Mouse (Mus musculus): ENCODE results near the gene Brix1. TPM values are rescaled to one million over a fixed set of nuclear protein-coding genes. Genes with fewer than 3 reads are reported as not detected.
A peak's percentile ranks its signal among the peaks of the same experiment; 100 is the strongest.

Brix1 gene
- polyA plus RNA-seq, 1 experiment from 2014 or later, result 111 TPM

- no peak for ATAC-seq (ENCODE audit: low FRiP score, low read depth)
- Histone ChIP-seq H3K4me2 (replicated peaks) (no peak overlapping the region), H3K4me1 (peaks cover 12% of the 10 kb centered on the region), H3K27me3 (no peaks in the 10 kb centered on the region), H3K4me3 (no peak overlapping the region), H3K9me3 (no peaks in the 10 kb centered on the region), H3K36me3 (peaks cover 47% of the 10 kb centered on the region), H3K9ac (no peak overlapping the region), H3K27ac (no peak overlapping the region)
- WGBS, result 87% methylated on average over 5 of the region's 5 CpGs
These were observed 4.4 kb upstream of the Brix1 start for GRCm38 (mm10) chr15:10490101-10490500.

DNA sequence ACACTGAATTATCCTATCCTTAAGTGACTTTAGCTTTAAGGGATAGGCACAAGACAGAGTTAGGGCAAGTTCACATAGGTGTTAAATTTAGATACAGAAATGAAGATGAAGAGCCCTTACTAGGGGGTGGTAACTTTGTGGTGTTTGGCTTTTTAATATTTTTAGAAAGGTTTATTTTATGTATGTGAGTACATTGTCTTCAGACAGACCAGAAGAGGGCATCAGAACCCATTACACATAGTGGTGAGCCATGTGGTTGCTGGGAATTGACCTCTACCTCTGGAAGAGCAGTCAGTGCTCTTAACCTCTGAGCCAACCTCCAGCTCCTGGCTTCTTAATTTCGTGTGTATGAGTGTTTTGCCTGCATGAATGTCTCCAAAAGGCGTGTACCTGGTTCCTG, 1.5 kb upstream of the Brix1 start:
- Histone ChIP-seq H3K36me3 (peaks cover 34% of the 10 kb centered on the region), H3K4me2 (replicated peaks) (peak overlapping the region; percentile 80), H3K4me1 (peaks cover 23% of the 10 kb centered on the region), H3K27ac (no peak overlapping the region), H3K27me3 (no peaks in the 10 kb centered on the region), H3K9ac (peak overlapping the region; percentile 39; the same call in 1 of the 2 replicates), H3K9me3 (no peaks in the 10 kb centered on the region), H3K4me3 (peak overlapping the region; percentile 83)
- 60% methylated on average over 2 of the region's 2 CpGs for WGBS
- ATAC-seq (ENCODE audit: low FRiP score, low read depth), result no peak

DNA sequence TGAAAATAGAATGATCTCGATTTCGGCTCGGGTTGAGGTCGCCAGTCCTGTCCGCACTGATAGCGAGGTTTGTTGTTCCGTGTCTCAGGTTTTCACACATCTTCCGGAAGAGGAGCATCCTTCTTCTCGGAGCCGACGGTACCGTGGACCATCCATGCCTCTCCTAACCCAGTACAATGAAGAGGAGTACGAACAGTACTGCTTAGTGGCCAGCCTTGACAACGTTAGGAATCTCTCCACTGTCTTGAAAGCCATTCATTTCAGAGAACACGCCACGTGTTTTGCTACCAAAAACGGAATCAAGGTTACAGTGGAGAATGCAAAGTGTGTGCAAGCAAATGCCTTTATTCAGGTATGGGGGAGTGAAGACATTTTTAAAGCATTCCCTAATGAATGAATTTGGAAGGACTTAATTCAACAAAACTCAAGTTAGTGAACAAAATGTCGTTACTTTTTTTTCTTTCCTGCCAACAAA, 655 bp upstream of the Brix1 start:
- peak; percentile 17 for ATAC-seq (ENCODE audit: low FRiP score, low read depth)
- H3K36me3 ChIP-seq, result peaks cover 35% of the 10 kb centered on the region
- H3K27me3 ChIP-seq, result no peaks in the 10 kb centered on the region
- peak overlapping the region; percentile 79 for H3K27ac ChIP-seq
- under 1% methylated on average over 18 of the region's 18 CpGs for WGBS
- H3K4me2 ChIP-seq (replicated peaks), result peak overlapping the region; percentile 80
- peak overlapping the region; percentile 83 for H3K4me3 ChIP-seq
- peaks cover 23% of the 10 kb centered on the region for H3K4me1 ChIP-seq
- H3K9ac ChIP-seq, result peak overlapping the region; percentile 87
- no peaks in the 10 kb centered on the region for H3K9me3 ChIP-seq

- Histone ChIP-seq H3K36me3 (peaks cover 15% of the 10 kb centered on the region), H3K27ac (no peak overlapping the region), H3K4me1 (peaks cover 14% of the 10 kb centered on the region), H3K4me3 (peak overlapping the region; percentile 87), H3K27me3 (no peaks in the 10 kb centered on the region), H3K9me3 (no peaks in the 10 kb centered on the region), H3K9ac (peak overlapping the region; percentile 87), H3K4me2 (replicated peaks) (peak overlapping the region; percentile 89)
- ATAC-seq (ENCODE audit: low FRiP score, low read depth), result peak; percentile 10; the same call in 1 of the 2 replicates
- 16% methylated on average over 3 of the region's 3 CpGs for WGBS
These were observed 14.8 kb downstream of the Brix1 start for GRCm38 (mm10) chr15:10470941-10471340.

- Histone ChIP-seq H3K9me3 (no peaks in the 10 kb centered on the region), H3K4me3 (peak within 1 kb of the TSS; percentile 87), H3K27ac (peak within 1 kb of the TSS; percentile 67; the same call in 1 of the 2 replicates), H3K4me2 (replicated peaks) (peak within 1 kb of the TSS; percentile 89), H3K9ac (peak within 1 kb of the TSS; percentile 87), H3K27me3 (no peaks in the 10 kb centered on the region), H3K36me3 (peaks cover 8% of the 10 kb centered on the region), H3K4me1 (peaks cover 14% of the 10 kb centered on the region)
- peak; percentile 95 for ATAC-seq (ENCODE audit: low FRiP score, low read depth)
- under 1% methylated on average over 59 of the region's 87 CpGs for WGBS
These were observed 15.5 kb downstream of the Brix1 start, which contains the start of gene Dnajc21 for GRCm38 (mm10) chr15:10470151-10470831. Gene Dnajc21 (minus strand): TSS chr15:10470516.

DNA sequence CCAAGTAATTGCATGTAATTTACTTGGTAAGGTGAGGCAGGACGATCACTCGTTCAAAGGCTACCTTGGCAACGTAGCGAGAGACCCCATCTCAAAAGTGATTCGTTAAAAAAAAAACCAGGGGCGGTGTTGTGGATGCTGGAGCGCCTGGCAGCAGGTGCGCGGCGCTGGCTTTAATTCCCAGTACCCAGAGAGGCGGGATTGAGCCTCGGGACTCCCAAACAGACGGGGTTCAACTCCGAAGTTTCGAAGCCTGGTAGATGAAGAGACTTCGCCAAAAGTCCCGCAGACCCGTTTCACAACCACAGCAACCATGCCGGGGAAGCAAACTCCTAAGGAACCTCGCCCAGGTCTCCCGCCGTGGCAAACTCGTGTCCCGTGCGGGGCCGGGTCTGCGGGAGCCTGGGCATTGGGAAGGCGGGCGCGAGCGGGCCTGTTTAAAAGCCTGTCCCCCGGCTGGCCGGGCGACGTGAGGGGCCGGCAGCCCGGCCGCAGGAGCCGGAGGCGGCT, 16.1 kb downstream of the Brix1 start:
- Histone ChIP-seq H3K27ac (peak overlapping the region; percentile 67; the same call in 1 of the 2 replicates), H3K36me3 (peaks cover 5% of the 10 kb centered on the region; the same call in 1 of the 2 replicates), H3K9ac (peak overlapping the region; percentile 87), H3K4me2 (replicated peaks) (peak overlapping the region; percentile 89), H3K27me3 (no peaks in the 10 kb centered on the region), H3K4me3 (peak overlapping the region; percentile 87), H3K9me3 (no peaks in the 10 kb centered on the region), H3K4me1 (peaks cover 14% of the 10 kb centered on the region)
- ATAC-seq (ENCODE audit: low FRiP score, low read depth), result no peak; the same call in 1 of the 2 replicates
- WGBS, result under 1% methylated on average over 40 of the region's 40 CpGs

- H3K4me3 ChIP-seq, result peak overlapping the region; percentile 87; the same call in 1 of the 2 replicates
- H3K27me3 ChIP-seq, result no peaks in the 10 kb centered on the region
- ATAC-seq (ENCODE audit: low FRiP score, low read depth), result no peak
- 86% methylated on average over 3 of the region's 3 CpGs for WGBS
- H3K9me3 ChIP-seq, result no peaks in the 10 kb centered on the region
- peaks cover 14% of the 10 kb centered on the region for H3K4me1 ChIP-seq
- H3K9ac ChIP-seq, result no peak overlapping the region
- no peak overlapping the region for H3K27ac ChIP-seq
- H3K4me2 ChIP-seq (replicated peaks), result peak overlapping the region; percentile 89
- H3K36me3 ChIP-seq, result no peaks in the 10 kb centered on the region
These were observed 17.0 kb downstream of the Brix1 start for GRCm38 (mm10) chr15:10468761-10469160.

DNA sequence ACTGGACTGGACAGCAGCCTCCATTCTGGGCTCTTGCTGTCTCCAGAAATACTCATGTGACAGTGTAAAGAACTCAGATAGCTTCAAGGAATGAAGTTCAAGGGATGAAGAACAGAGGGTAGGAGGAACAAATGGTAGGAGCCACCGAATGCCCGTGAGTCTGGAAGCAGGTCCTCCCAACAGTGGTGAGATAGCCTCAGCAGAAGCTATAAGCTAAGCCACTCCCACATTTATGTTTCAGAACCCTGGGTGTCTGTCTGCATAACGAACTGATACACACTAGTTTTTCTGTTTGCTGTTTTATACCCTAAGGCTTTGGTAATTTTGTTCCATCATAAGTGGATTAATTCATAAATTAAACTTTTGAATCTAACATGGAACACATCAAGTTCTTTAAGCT, 21.1 kb downstream of the Brix1 start:
- Histone ChIP-seq H3K4me3 (no peak overlapping the region), H3K4me2 (replicated peaks) (no peak overlapping the region), H3K36me3 (peaks cover 28% of the 10 kb centered on the region), H3K9ac (no peak overlapping the region), H3K9me3 (no peaks in the 10 kb centered on the region), H3K4me1 (peaks cover 14% of the 10 kb centered on the region), H3K27me3 (no peaks in the 10 kb centered on the region), H3K27ac (no peak overlapping the region)
- WGBS, result 91% methylated on average over 3 of the region's 3 CpGs
- no peak for ATAC-seq (ENCODE audit: low FRiP score, low read depth)

DNA sequence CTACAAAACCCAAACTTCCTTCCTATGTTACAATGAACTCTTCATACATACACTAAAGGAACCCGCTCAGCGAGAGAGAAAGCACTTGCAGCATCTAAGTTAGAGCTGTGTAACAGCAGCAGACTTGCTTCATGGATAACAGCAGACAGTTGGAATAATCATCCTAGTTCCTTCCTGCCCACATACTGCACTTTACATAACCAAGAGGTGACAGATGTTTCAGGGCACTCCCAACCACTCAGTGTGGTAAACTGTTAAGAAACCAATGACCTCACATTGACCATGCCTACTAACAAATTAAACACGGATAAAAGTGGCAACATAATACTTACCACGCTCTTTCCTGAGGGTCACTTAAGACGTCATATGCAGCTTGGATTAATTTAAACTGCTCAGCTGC, 22.2 kb downstream of the Brix1 start:
- Histone ChIP-seq H3K36me3 (peaks cover 37% of the 10 kb centered on the region), H3K9ac (no peak overlapping the region), H3K27me3 (no peaks in the 10 kb centered on the region), H3K4me1 (peaks cover 5% of the 10 kb centered on the region; the same call in 1 of the 2 replicates), H3K9me3 (no peaks in the 10 kb centered on the region), H3K4me3 (no peak overlapping the region), H3K4me2 (replicated peaks) (no peak overlapping the region), H3K27ac (no peak overlapping the region)
- WGBS, result 83% methylated on average over 5 of the region's 5 CpGs
- no peak for ATAC-seq (ENCODE audit: low FRiP score, low read depth)

DNA sequence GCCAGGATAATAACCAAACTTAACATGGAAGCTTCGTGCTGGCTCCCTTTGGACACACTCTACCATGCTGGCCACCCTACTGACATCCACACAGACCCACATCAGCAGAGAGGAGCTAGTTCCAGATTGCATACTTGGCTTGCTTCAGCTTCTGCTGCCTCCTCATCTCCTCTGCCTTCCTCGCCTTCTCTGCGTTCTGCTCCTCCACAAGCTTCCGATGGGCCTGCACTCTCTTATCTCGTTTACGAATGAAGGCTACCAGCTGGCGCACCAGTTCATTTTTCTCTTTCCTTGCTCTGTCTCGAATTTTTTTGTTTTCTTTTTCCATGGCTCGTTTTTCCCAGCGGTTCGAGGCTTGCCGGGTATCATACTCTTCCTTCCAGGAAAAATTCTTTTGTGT, 24.8 kb downstream of the Brix1 start:
- Histone ChIP-seq H3K27ac (no peak overlapping the region), H3K36me3 (peaks cover 58% of the 10 kb centered on the region), H3K4me3 (no peak overlapping the region), H3K4me1 (no peaks in the 10 kb centered on the region), H3K9ac (no peak overlapping the region), H3K4me2 (replicated peaks) (no peak overlapping the region), H3K9me3 (no peaks in the 10 kb centered on the region), H3K27me3 (no peaks in the 10 kb centered on the region)
- WGBS, result 93% methylated on average over 12 of the region's 12 CpGs
- no peak for ATAC-seq (ENCODE audit: low FRiP score, low read depth)

DNA sequence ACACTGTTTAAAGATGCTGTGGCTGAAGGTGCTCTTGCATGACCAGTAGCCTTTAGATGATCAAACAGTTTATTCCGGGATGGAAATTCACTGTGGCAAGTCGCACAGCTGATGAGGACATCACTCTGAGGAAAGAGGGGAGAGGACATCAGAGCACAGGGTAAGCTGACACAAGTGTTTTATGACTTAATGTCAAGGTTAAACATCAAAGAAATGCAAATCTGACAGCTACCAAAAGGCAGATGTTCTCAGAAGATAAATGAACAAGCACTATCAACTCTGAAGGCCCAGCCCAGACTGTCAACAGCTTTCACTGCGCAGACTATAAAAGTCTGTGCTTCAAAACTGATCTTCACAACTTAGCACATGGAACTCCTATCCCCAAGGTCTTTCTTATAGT, 38.6 kb downstream of the Brix1 start:
- ATAC-seq (ENCODE audit: low FRiP score, low read depth), result no peak
- Histone ChIP-seq H3K36me3 (peaks cover 60% of the 10 kb centered on the region), H3K9me3 (no peaks in the 10 kb centered on the region), H3K27me3 (no peaks in the 10 kb centered on the region), H3K4me3 (no peak overlapping the region), H3K4me1 (no peaks in the 10 kb centered on the region), H3K4me2 (replicated peaks) (no peak overlapping the region), H3K9ac (no peak overlapping the region), H3K27ac (no peak overlapping the region)
- 78% methylated on average over 3 of the region's 3 CpGs for WGBS

DNA sequence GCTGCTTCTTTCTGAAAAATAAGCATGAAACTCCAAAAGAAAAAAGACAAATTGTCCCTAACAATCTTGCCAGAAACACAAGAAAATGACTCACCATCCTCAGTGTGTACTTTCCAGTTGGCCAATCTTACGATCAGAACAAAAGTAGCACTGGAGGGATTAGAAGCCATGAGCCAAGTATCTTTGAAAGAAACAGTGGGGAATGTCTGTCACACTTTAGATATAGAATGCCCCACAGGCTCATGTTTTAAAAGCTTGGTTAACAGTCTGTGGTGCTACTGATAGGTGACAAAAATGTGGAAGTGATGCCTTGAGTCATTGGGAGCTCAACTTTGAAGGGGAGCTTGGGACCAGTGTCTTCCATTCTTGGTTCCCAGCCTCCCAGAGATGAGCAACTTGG, 43.5 kb downstream of the Brix1 start:
- no peak for ATAC-seq (ENCODE audit: low FRiP score, low read depth)
- no peak overlapping the region for H3K4me3 ChIP-seq
- H3K9me3 ChIP-seq, result no peaks in the 10 kb centered on the region
- H3K27ac ChIP-seq, result no peak overlapping the region
- H3K9ac ChIP-seq, result no peak overlapping the region
- H3K4me2 ChIP-seq (replicated peaks), result no peak overlapping the region
- no peaks in the 10 kb centered on the region for H3K27me3 ChIP-seq
- H3K36me3 ChIP-seq, result peaks cover 43% of the 10 kb centered on the region
- no peaks in the 10 kb centered on the region for H3K4me1 ChIP-seq
- 92% methylated on average over 1 of the region's 1 CpGs for WGBS

All from limb, embryonic 13.5 days (tissue).